Mouse (Mus musculus) A20 (cell line): Measurements from ENCODE around the gene Cnn3.
A peak's percentile ranks its signal among the peaks of the same experiment; 100 is the strongest.

Source experiments
- DNase-seq: peaks from one replicate; pipeline ENCODE4 v3.0.0-alpha.2; 2011; ENCODE audit warnings: low read depth, low spot score

Cnn3 gene

DNA sequence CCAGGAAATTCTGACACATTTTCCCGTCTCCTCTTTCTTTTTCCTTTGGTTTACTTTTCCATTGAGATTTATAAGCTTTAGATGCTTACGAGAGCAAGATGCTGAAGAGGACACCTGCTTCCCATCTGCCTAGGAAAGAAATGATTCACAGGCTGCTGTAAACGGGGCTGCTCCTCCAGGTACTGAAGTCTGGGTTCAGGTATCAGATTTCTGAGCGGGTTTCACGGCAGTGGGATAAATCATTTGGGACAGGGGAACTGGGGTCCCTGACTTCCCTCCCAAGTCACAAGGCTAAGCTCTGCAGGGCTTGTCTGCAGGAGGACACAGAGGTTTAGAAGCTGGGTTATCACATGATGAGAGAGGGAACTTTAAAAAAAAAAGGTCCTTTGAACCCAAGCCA is 65.7 kb downstream of the Cnn3 start:
- DNase-seq: no peak

DNA sequence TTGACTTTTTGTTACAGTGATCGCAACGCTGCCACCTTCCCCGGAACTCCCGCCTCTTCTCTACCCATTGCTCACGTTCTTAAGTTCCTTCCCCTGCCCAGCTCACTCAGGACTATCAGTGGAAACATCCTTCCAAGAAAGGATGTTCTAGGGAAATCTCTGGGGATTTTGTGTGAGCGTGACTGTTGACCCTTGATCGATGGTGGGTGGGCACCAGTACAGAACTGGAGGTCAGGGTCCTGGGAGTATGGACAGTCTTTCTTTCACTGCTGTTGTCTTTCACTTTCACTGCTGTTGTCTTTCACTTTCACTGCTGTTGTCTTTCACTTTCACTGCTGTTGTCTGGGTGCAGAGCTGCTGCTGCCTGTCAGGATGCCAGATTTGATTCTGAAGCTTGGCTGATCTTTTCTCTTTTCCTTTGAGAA is 67.7 kb downstream of the Cnn3 start:
- peak; percentile 58 for DNase-seq

DNA sequence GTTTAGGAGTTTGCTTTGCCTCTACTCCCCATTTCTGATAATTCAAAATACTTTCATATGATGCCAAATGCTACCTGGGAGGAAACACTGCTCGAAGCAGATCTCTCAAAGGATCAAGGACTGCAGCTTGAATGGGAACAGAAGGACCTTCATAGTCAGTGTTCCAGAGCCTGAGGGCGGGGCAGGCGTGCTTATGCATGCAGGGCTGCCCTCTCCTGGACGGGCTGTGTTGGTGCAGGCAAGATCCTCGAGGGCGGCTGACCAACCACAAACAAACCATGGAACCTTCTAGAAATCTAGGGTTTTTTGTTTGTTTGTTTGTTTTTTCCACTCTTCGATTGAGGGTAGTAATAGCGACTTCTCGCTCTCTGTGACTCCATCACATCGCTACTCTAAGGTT is 73.9 kb downstream of the Cnn3 start:
- peak; percentile 57 for DNase-seq

DNA sequence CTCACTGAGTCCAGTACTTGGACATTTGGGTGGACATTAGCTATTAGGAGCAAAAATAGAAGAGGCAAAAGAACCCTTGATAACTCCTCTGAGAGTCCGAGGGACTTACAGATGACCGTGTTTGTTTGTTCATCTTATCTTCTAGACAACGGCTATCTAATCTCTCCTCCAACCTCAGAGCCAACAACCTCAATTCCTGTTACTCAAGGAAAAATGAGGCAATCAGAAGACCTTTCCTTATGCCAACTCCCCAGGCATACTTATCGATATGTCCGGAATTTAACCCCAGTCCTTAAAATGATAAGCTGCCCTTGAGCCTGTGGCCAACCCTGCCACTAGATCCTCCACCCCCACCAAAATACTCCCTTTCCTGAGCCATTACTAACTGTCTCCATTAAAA is 74.4 kb downstream of the Cnn3 start:
- no peak for DNase-seq

DNA sequence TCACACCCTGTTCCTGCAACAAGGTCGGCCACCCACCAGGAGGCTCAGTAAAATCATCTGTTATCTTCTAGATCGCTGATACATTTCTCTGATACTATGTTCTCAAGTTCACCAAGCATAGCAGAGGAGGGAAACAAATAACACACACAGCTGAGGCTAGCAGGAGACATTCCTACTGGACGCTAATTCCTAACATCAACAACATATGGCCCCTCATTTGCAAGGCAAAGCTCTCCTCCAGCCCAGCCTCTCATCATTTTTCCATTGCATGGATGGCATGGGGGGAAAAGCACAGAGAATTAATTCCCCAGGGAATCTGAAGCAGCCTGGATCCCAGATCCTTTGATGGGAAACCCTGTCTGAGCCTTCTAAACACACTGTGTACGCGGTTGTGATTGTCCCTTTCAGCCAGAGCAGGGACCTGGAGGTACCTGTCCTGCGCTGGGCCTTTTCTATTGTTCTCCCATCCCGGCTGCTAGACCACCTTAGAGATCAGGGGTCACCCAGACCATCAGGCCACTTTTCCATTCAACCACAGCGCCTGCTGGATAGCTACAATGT is 78.7 kb downstream of the Cnn3 start:
- no peak for DNase-seq

DNA sequence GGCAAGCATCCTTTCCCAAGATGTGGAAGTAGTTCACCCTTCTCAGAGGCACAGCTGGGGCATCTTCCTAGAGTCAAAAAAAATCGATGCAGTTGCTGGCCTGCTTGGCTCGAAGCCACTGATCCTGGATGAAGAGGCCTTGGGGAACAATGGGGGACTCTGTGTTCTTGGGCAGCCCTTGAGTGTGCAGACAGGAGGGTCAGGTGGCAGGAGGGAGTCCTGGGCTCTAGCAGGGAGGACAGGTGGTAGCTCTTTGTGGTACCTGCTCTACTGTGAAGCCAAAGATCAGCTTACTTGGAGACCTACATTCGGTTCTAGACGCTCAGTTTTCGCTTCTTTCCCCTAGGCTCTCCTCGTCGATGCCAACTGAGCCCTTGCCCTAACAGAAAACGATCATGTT is 79.9 kb downstream of the Cnn3 start:
- no peak for DNase-seq

DNA sequence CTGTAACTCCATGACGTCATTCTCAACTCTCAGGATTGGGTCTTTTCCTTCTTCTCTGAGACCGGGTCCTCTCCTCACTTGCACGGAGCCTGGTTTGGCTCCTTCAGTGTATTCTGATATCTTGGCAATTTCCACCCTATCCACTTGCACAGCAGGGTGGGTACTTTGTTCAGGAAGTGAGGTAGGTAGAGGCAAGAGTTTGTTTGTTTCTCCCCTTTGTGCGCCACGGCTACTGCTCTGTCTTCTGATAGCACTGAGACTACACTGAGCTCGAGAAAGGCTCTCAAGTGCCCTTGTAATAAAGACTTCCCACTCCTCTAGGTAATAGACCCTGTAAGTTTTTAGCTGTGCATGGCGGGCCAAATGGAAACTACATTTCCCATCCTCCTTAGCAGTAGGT is 80.5 kb downstream of the Cnn3 start:
- DNase-seq: no peak

DNA sequence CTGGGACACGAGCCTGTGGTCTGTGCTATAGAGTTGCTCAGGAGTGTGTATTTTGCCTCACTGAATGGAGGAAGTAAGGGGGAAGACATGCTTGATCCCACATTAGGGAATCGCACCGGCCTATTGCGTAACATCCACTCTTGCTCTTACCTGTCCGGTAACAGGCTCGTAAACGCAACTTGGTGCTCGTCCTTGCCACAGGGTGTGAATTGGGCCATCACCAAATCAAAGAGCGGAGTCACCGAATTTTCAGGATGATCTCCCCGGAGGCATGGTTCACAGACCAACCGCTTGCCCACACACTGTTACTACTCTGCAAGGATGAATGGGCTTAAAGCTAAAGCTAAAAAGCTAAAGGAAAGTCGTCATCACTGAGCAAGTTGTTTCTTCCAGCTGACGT is 81.4 kb downstream of the Cnn3 start:
- no peak for DNase-seq
